In genomic region chr19:56976962-56977948, GRCm38 (mm10) we compare ENCODE assay signal across 7 mouse cellular contexts. TPM values are rescaled to one million over a fixed set of nuclear protein-coding genes. Genes with fewer than 3 reads are reported as not detected.
DNase-seq lines count a peak whose midpoint lies in the region; ATAC-seq lines count a peak whose summit lies in the region.

No protein-coding gene starts in this region.

- no peak overlapping the region for H3K4me2 ChIP-seq in hindbrain, embryonic 14.5 days (replicated peaks)
- H3K4me2 ChIP-seq in midbrain, embryonic 15.5 days: no peak overlapping the region

- H3K9me3 ChIP-seq in hindbrain, embryonic 14.5 days (ENCODE audit: control insufficient read depth, low read length): no peaks in the 10 kb centered on the region
- H3K9me3 ChIP-seq in midbrain, embryonic 15.5 days: no peaks in the 10 kb centered on the region

- peak; percentile 93 for DNase-seq in Muller cell, postnatal 12 days (ENCODE audit: inconsistent ontology term)
- peak; percentile 29 for DNase-seq in adrenal gland, postnatal 25 days
- peak; percentile 36 to 48 for DNase-seq in frontal cortex, postnatal 10 days (ENCODE audit: low spot score in 2 of 2)
- no peak for DNase-seq in hindbrain, embryonic 14.5 days (ENCODE audit: low spot score)
- DNase-seq in left cerebral cortex, postnatal 14 days (ENCODE audit: low spot score in 2 of 2): peak; percentile 43 to 67

- H3K27me3 ChIP-seq in hindbrain, embryonic 14.5 days (ENCODE audit: control insufficient read depth, insufficient read depth, low read length): no peaks in the 10 kb centered on the region
- H3K27me3 ChIP-seq in midbrain, embryonic 15.5 days (replicated peaks): no peaks in the 10 kb centered on the region

- H3K4me1 ChIP-seq in hindbrain, embryonic 14.5 days (replicated peaks; ENCODE audit: control insufficient read depth, insufficient read depth, low read length): no peaks in the 10 kb centered on the region
- no peaks in the 10 kb centered on the region for H3K4me1 ChIP-seq in midbrain, embryonic 15.5 days

- WGBS in hindbrain, embryonic 14.5 days: 53% methylated on average over 19 of the region's 19 CpGs
- WGBS in midbrain, embryonic 15.5 days: 60% methylated on average over 19 of the region's 19 CpGs

- H3K36me3 ChIP-seq in hindbrain, embryonic 14.5 days (replicated peaks; ENCODE audit: control insufficient read depth, insufficient read depth): no peaks in the 10 kb centered on the region
- H3K36me3 ChIP-seq in midbrain, embryonic 15.5 days (replicated peaks): no peaks in the 10 kb centered on the region

- ATAC-seq in hindbrain, embryonic 14.5 days (ENCODE audit: low FRiP score): peak; percentile 17; the same call in 1 of the 2 replicates
- ATAC-seq in midbrain, embryonic 15.5 days (replicated peaks): 0 out of 2 replicates have a peak, but pooled peaks have one; percentile 39
- ATAC-seq in activated CD4-positive, CD25-positive, alpha-beta regulatory T cell, adult 4 months: no peak

- no peak overlapping the region for H3K4me3 ChIP-seq in hindbrain, embryonic 14.5 days (replicated peaks; ENCODE audit: low read length)
- H3K4me3 ChIP-seq in midbrain, embryonic 15.5 days: no peak overlapping the region

- H3K27ac ChIP-seq in hindbrain, embryonic 14.5 days: peak overlapping the region; percentile 15
- H3K27ac ChIP-seq in midbrain, embryonic 15.5 days: peak overlapping the region; percentile 40; the same call in 1 of the 2 replicates

- H3K9ac ChIP-seq in hindbrain, embryonic 14.5 days: no peak overlapping the region
- H3K9ac ChIP-seq in midbrain, embryonic 15.5 days: no peak overlapping the region

- intact Hi-C loops in left cerebral cortex, postnatal 14 days (cut with DNase I): no loop called here

RNA-seq across cellular contexts. Expression of gene Afap1l2, which starts 30.8 kb away (rescaled TPM):
- 11.4 and 14.3 TPM in 2 replicates for total RNA-seq in adrenal gland, postnatal 25 days (2021)
- polyA plus RNA-seq in hindbrain, embryonic 14.5 days (2014; fragmentation: Nextera tagmentation; extraction: Ambion mirVana): 13.7 and 16.2 TPM in 2 replicates
- total RNA-seq in left cerebral cortex, postnatal 14 days (2021): 10 to 100 TPM; 11.9 to 13.4 TPM
- polyA plus RNA-seq in midbrain, embryonic 15.5 days (2015; fragmentation: Nextera tagmentation; extraction: Ambion mirVana): 9.6 and 11.0 TPM in 2 replicates
- polyA plus RNA-seq in activated CD4-positive, CD25-positive, alpha-beta regulatory T cell, adult 4 months (2017; shearing (Covaris generic)): not detected
